Mouse (Mus musculus): ENCODE data around the gene Fam84b. TPM values are rescaled to one million over a fixed set of nuclear protein-coding genes. Genes with fewer than 3 reads are reported as not detected.

Fam84b gene
- polyA plus RNA-seq, 1 experiment, result 1.0 TPM

- peaks cover 2% of the 10 kb centered on the region; the same call in 1 of the 2 replicates for H3K4me1 ChIP-seq (ENCODE audit: control insufficient read depth, insufficient read depth, low read length)
- H3K36me3 ChIP-seq (ENCODE audit: control insufficient read depth, insufficient read depth, low read length), result no peaks in the 10 kb centered on the region
- H3K27ac ChIP-seq (ENCODE audit: control insufficient read depth, insufficient read depth, low read depth, low read length), result no peak overlapping the region
- no peaks in the 10 kb centered on the region for H3K27me3 ChIP-seq (ENCODE audit: control insufficient read depth, insufficient read depth, low read length)
- H3K4me3 ChIP-seq (ENCODE audit: control insufficient read depth, low read depth, low read length), result no peak overlapping the region
- no peak for TF ChIP-seq CTCF (IDR thresholded peaks at IDR 0.05; ENCODE audit: control insufficient read depth, insufficient read depth, insufficient replicate concordance, low read depth, low read length)
- TF ChIP-seq POLR2A (IDR thresholded peaks at IDR 0.05; ENCODE audit: control insufficient read depth, low read depth, low read length), result no peak
Measured at GRCm38 (mm10) chr15:60839539-60840295, 13.9 kb downstream of the Fam84b start.

GRCm38 (mm10) chr15:60838135-60838534 lies 15.4 kb downstream of the Fam84b start:
- Histone ChIP-seq H3K27ac (ENCODE audit: control insufficient read depth, insufficient read depth, low read depth, low read length) (no peak overlapping the region), H3K4me1 (ENCODE audit: control insufficient read depth, insufficient read depth, low read length) (peaks cover 2% of the 10 kb centered on the region; the same call in 1 of the 2 replicates), H3K4me3 (ENCODE audit: control insufficient read depth, low read depth, low read length) (no peak overlapping the region), H3K27me3 (ENCODE audit: control insufficient read depth, insufficient read depth, low read length) (no peaks in the 10 kb centered on the region), H3K36me3 (ENCODE audit: control insufficient read depth, insufficient read depth, low read length) (no peaks in the 10 kb centered on the region)
- TF ChIP-seq POLR2A (IDR thresholded peaks at IDR 0.05; ENCODE audit: control insufficient read depth, low read depth, low read length) (no peak), CTCF (IDR thresholded peaks at IDR 0.05; ENCODE audit: control insufficient read depth, insufficient read depth, insufficient replicate concordance, low read depth, low read length) (no peak)

- H3K27ac ChIP-seq (ENCODE audit: control insufficient read depth, insufficient read depth, low read depth, low read length), result no peak overlapping the region
- H3K4me3 ChIP-seq (ENCODE audit: control insufficient read depth, low read depth, low read length), result no peak overlapping the region
- H3K4me1 ChIP-seq (ENCODE audit: control insufficient read depth, insufficient read depth, low read length), result peaks cover 2% of the 10 kb centered on the region; the same call in 1 of the 2 replicates
- H3K36me3 ChIP-seq (ENCODE audit: control insufficient read depth, insufficient read depth, low read length), result no peaks in the 10 kb centered on the region
- TF ChIP-seq POLR2A (IDR thresholded peaks at IDR 0.05; ENCODE audit: control insufficient read depth, low read depth, low read length) (no peak), CTCF (IDR thresholded peaks at IDR 0.05; ENCODE audit: control insufficient read depth, insufficient read depth, insufficient replicate concordance, low read depth, low read length) (no peak)
- no peaks in the 10 kb centered on the region for H3K27me3 ChIP-seq (ENCODE audit: control insufficient read depth, insufficient read depth, low read length)
Measured at GRCm38 (mm10) chr15:60837719-60838118, 15.9 kb downstream of the Fam84b start.

GRCm38 (mm10) chr15:60836321-60836720 lies 17.3 kb downstream of the Fam84b start:
- H3K4me3 ChIP-seq (ENCODE audit: control insufficient read depth, low read depth, low read length), result no peak overlapping the region
- no peaks in the 10 kb centered on the region for H3K36me3 ChIP-seq (ENCODE audit: control insufficient read depth, insufficient read depth, low read length)
- TF ChIP-seq CTCF (IDR thresholded peaks at IDR 0.05; ENCODE audit: control insufficient read depth, insufficient read depth, insufficient replicate concordance, low read depth, low read length) (no peak), POLR2A (IDR thresholded peaks at IDR 0.05; ENCODE audit: control insufficient read depth, low read depth, low read length) (no peak)
- H3K27me3 ChIP-seq (ENCODE audit: control insufficient read depth, insufficient read depth, low read length), result no peaks in the 10 kb centered on the region
- peaks cover 2% of the 10 kb centered on the region; the same call in 1 of the 2 replicates for H3K4me1 ChIP-seq (ENCODE audit: control insufficient read depth, insufficient read depth, low read length)
- no peak overlapping the region for H3K27ac ChIP-seq (ENCODE audit: control insufficient read depth, insufficient read depth, low read depth, low read length)

- H3K36me3 ChIP-seq (ENCODE audit: control insufficient read depth, insufficient read depth, low read length), result no peaks in the 10 kb centered on the region
- no peaks in the 10 kb centered on the region for H3K27me3 ChIP-seq (ENCODE audit: control insufficient read depth, insufficient read depth, low read length)
- H3K4me3 ChIP-seq (ENCODE audit: control insufficient read depth, low read depth, low read length), result no peak overlapping the region
- no peak overlapping the region for H3K27ac ChIP-seq (ENCODE audit: control insufficient read depth, insufficient read depth, low read depth, low read length)
- TF ChIP-seq POLR2A (IDR thresholded peaks at IDR 0.05; ENCODE audit: control insufficient read depth, low read depth, low read length) (no peak), CTCF (IDR thresholded peaks at IDR 0.05; ENCODE audit: control insufficient read depth, insufficient read depth, insufficient replicate concordance, low read depth, low read length) (no peak)
- peaks cover 2% of the 10 kb centered on the region; the same call in 1 of the 2 replicates for H3K4me1 ChIP-seq (ENCODE audit: control insufficient read depth, insufficient read depth, low read length)
Measured at GRCm38 (mm10) chr15:60834598-60835571, 18.7 kb downstream of the Fam84b start.

DNA sequence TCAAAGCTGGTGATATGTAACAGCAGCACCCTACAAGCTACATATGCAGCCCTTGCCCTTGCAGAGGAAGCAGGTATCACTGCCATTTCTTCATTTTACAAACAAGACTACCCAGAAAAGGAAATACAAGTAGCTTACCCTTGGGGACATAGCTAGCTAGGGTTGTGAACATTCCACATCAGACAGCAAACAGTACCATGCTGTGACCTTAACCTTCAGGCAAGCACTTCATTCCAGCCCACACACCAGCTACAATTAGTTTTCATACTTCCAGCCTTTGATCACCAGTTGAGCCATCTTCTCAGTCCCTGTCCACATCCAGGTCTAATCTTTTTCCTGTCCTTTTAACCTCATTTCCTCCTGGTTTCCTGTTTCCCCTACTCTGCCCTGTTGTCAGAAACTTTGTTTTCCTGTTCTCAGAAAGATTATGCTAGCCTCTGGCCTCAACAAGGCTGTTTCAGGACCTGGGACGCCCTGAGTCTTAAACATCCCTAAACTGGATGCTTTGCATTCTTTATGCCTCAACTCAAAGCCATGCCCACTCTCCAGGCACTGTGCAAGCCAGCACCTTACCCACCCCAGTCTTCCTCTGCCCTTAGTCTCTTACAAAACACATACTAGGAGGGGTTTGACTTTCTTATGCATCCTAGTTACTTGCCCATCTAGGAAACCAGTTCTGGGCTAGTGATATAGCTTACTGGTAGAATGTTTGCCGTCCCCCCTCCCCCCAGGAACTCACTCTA lies 19.9 kb downstream of the Fam84b start:
- Histone ChIP-seq H3K27ac (ENCODE audit: control insufficient read depth, insufficient read depth, low read depth, low read length) (no peak overlapping the region), H3K4me1 (ENCODE audit: control insufficient read depth, insufficient read depth, low read length) (peaks cover 2% of the 10 kb centered on the region; the same call in 1 of the 2 replicates), H3K4me3 (ENCODE audit: control insufficient read depth, low read depth, low read length) (no peak overlapping the region), H3K36me3 (ENCODE audit: control insufficient read depth, insufficient read depth, low read length) (no peaks in the 10 kb centered on the region), H3K27me3 (ENCODE audit: control insufficient read depth, insufficient read depth, low read length) (no peaks in the 10 kb centered on the region)
- TF ChIP-seq POLR2A (IDR thresholded peaks at IDR 0.05; ENCODE audit: control insufficient read depth, low read depth, low read length) (no peak), CTCF (IDR thresholded peaks at IDR 0.05; ENCODE audit: control insufficient read depth, insufficient read depth, insufficient replicate concordance, low read depth, low read length) (no peak)
